Mouse (Mus musculus) gastrocnemius, adult 2 months (tissue): ENCODE data around the gene Ptprcap. TPM values are rescaled to one million over a fixed set of nuclear protein-coding genes. Genes with fewer than 3 reads are reported as not detected.

Experiments
- DNase-seq: peaks from one replicate; pipeline ENCODE4 v3.0.0; 2022
- H3K27ac ChIP-seq: fragments of 200-600 bp; 2 replicates; pipeline ENCODE4 v1.8.1; 2022; ENCODE audit warnings: mild to moderate bottlenecking
- H3K4me3 ChIP-seq: fragments of 200-600 bp; 2 replicates; pipeline ENCODE4 v1.8.1; 2022; ENCODE audit warnings: mild to moderate bottlenecking, moderate library complexity
- CTCF ChIP-seq: fragments of 200-600 bp; IDR thresholded peaks from 2 replicates; pipeline ENCODE4 v1.8.1; 2022; ENCODE audit warnings: antibody characterized with exemption, mild to moderate bottlenecking, moderate library complexity
- intact Hi-C: fragments of 180-260 bp; cut with DNase I; formaldehyde crosslinking; loops from one replicate; pipeline ENCODE4 v1.15.1; 2025
- long read RNA-seq, 2 experiments: library from polyadenylated mRNA; stranded (forward); transcript quantifications; one replicate each; pipeline ENCODE4 v2.0.0; 2021
- total RNA-seq, 2 experiments: library from RNA; stranded (reverse); gene quantifications; 2 replicates each; pipeline ENCODE4 v1.2.3; 2021

Gene Ptprcap
- total RNA-seq = under 1 TPM in 1 of 2 experiments, not detected in 1; 0.43 TPM
- long read RNA-seq, experiment 1, partial matches to known transcripts = 0 of 1 reads
- long read RNA-seq, experiment 1, other reads (novel, unspliced or antisense) = 1 of 1 reads
- long read RNA-seq, experiment 2, partial matches to known transcripts = 0 of 1 reads
- long read RNA-seq, experiment 2, other reads (novel, unspliced or antisense) = 1 of 1 reads

GRCm38 (mm10) chr19:4153232-4153654 is at the start of gene Ptprcap:
TSS of gene Ptprcap (plus strand) at chr19:4153604.
- 0 out of 2 replicates have a peak within 1 kb of the TSS, but pooled peaks have one; percentile 8 for H3K27ac ChIP-seq
- H3K4me3 ChIP-seq = no peak within 1 kb of the TSS
- intact Hi-C loops = no loop called here
- TF ChIP-seq CTCF = no peak
- DNase-seq = no peak

- no peak for TF ChIP-seq CTCF
- H3K4me3 ChIP-seq = no peak overlapping the region
- intact Hi-C loops = no loop called here
- H3K27ac ChIP-seq = no peak overlapping the region
- DNase-seq = no peak
These were observed 49.6 kb upstream of the Ptprcap start for GRCm38 (mm10) chr19:4103792-4104191.

- H3K4me3 ChIP-seq = no peak overlapping the region
- DNase-seq = no peak
- intact Hi-C loops = no loop called here
- no peak overlapping the region for H3K27ac ChIP-seq
- TF ChIP-seq CTCF = no peak
These were observed 48.7 kb upstream of the Ptprcap start for GRCm38 (mm10) chr19:4104675-4105194.

DNA sequence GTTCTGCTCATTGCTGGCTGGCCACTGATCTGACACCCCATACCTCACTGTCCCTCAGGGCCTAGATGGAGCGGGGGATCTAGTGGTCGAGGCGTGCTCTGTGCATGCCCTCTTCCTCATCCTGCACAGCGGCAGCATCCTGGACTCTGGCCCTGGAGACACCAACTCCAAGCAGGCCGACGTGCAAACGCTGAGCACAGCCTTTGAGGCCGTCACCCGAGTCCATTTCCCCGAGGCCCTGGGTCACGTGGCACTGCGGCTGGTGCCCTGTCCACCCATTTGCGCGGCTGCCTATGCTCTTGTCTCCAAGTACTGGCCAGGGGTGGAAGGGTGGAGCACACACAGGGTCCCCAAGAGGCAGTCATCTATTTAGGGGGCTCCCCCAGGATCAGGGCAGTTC is 46.8 kb upstream of the Ptprcap start:
- no peak overlapping the region for H3K4me3 ChIP-seq
- no peak for TF ChIP-seq CTCF
- intact Hi-C loops = no loop called here
- DNase-seq = no peak
- no peak overlapping the region for H3K27ac ChIP-seq

DNA sequence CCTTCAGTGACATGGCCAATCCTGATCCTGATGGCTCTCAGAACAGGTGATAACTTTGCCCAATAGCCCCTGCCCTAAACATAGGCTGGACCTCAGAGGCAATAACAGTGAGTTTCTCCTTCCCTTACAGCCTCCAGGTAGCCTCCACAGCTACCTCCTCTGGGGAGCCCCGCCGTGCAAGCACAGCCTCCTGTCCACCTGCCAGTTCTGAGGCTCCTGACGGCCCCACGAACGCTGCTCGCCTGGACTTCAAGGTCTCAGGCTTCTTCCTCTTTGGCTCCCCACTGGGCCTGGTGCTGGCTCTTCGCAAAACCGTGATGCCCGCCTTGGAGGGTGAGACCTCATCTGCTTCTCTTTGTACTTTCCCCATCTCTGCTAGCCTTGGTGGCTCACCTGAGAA is 44.9 kb upstream of the Ptprcap start:
- no peak overlapping the region for H3K4me3 ChIP-seq
- intact Hi-C loops = no loop called here
- DNase-seq = no peak
- no peak for TF ChIP-seq CTCF
- H3K27ac ChIP-seq = no peak overlapping the region

- DNase-seq = no peak
- Histone ChIP-seq H3K27ac (peak overlapping the region; percentile 80), H3K4me3 (no peak overlapping the region; the same call in 1 of the 2 replicates)
- no peak for TF ChIP-seq CTCF
- intact Hi-C loops = no loop called here
These were observed 41.1 kb upstream of the Ptprcap start for GRCm38 (mm10) chr19:4112063-4112960.

GRCm38 (mm10) chr19:4113186-4113805 is 40.1 kb upstream of the Ptprcap start:
- peak overlapping the region; percentile 43 for H3K4me3 ChIP-seq
- peak; percentile 90 for DNase-seq
- intact Hi-C loops = no loop called here
- H3K27ac ChIP-seq = peak overlapping the region; percentile 80
- TF ChIP-seq CTCF = no peak

- TF ChIP-seq CTCF = no peak
- intact Hi-C loops = no loop called here
- Histone ChIP-seq H3K27ac (peak overlapping the region; percentile 80), H3K4me3 (peak overlapping the region; percentile 43)
- DNase-seq = no peak
These were observed 39.6 kb upstream of the Ptprcap start for GRCm38 (mm10) chr19:4113806-4114230.

GRCm38 (mm10) chr19:4114551-4114950 is 38.9 kb upstream of the Ptprcap start:
- no peak overlapping the region for H3K4me3 ChIP-seq
- peak overlapping the region; percentile 80; the same call in 1 of the 2 replicates for H3K27ac ChIP-seq
- no peak for DNase-seq
- intact Hi-C loops = no loop called here
- TF ChIP-seq CTCF = no peak

DNA sequence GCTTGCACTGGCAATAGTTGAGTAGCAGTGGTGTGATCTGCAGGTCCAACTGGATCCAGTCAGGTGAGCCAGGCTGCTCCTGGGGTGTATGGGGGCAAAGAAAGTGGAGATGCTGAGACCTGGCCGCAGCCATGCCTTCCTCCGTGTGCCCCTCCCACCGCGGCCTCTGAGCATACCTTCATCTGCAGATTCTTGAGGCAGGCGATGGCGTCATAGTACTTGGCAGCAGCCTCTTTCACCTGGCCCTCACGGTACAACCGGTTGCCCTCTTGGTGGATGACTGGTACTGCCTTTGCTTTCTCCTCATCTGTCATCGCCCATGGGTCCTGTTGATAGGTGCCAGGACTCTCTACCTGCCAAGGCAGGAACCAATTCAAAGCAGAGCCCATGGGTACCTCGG is 38.3 kb upstream of the Ptprcap start:
- no peak for DNase-seq
- intact Hi-C loops = no loop called here
- TF ChIP-seq CTCF = no peak
- Histone ChIP-seq H3K4me3 (no peak overlapping the region), H3K27ac (no peak overlapping the region)

GRCm38 (mm10) chr19:4115816-4116215 is 37.6 kb upstream of the Ptprcap start:
- H3K4me3 ChIP-seq = no peak overlapping the region
- no peak for TF ChIP-seq CTCF
- no peak overlapping the region for H3K27ac ChIP-seq
- intact Hi-C loops = no loop called here
- no peak for DNase-seq

DNA sequence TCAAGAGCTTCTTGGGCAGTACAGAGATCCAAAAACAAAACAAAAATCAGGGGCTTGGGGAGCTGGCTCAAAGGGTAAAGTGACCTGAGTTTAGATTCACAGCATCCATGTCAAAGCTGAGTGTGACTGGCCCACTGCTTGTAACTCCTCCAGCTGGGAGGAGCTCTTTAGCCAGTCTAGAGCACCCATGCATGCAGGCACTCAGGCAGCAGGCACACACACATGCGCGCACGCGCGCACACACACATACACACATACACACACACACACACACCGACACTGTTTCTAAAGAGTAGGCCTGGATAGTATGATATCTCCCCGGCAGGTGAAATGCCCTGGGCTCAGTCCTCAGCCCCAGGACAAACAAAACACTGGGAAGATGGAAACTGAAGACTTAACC is 36.4 kb upstream of the Ptprcap start:
- intact Hi-C loops = no loop called here
- DNase-seq = no peak
- H3K27ac ChIP-seq = no peak overlapping the region
- TF ChIP-seq CTCF = no peak
- no peak overlapping the region for H3K4me3 ChIP-seq

DNA sequence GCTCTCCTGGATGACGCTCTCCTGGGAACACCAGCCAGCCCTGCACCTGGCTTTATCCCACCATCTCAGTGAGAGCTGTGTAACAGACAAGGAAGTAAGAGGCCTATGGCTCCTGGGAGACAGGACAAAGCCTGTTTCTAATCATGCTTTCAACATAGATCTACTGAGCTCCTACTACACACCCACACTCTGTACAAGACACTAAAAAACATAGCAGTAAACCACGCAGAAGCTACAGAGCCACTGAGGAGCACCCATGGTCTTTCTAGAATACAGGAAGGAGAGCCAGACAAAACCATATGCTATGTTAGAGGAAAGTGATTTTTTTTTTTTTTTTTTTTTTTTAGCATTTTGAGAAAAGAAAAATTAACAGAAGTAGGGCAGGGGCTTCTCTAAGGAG is 35.1 kb upstream of the Ptprcap start:
- TF ChIP-seq CTCF = no peak
- no peak overlapping the region for H3K4me3 ChIP-seq
- intact Hi-C loops = no loop called here
- DNase-seq = no peak
- H3K27ac ChIP-seq = no peak overlapping the region
